Mouse (Mus musculus) gastrocnemius, adult 18-20 months (tissue): ENCODE measurements around the gene Cxcl10. TPM values are rescaled to one million over a fixed set of nuclear protein-coding genes. Genes with fewer than 3 reads are reported as not detected.

Source experiments
- DNase-seq: peaks from one replicate; pipeline ENCODE4 v3.0.0; 2021; ENCODE audit warnings: low spot score
- total RNA-seq, 2 experiments: library from RNA; stranded (reverse); gene quantifications; 2 replicates each; pipeline ENCODE4 v1.2.3; 2021

Cxcl10 gene
- total RNA-seq, 2 experiments from 2014 or later = 0.47 TPM; not detected in 1

DNA sequence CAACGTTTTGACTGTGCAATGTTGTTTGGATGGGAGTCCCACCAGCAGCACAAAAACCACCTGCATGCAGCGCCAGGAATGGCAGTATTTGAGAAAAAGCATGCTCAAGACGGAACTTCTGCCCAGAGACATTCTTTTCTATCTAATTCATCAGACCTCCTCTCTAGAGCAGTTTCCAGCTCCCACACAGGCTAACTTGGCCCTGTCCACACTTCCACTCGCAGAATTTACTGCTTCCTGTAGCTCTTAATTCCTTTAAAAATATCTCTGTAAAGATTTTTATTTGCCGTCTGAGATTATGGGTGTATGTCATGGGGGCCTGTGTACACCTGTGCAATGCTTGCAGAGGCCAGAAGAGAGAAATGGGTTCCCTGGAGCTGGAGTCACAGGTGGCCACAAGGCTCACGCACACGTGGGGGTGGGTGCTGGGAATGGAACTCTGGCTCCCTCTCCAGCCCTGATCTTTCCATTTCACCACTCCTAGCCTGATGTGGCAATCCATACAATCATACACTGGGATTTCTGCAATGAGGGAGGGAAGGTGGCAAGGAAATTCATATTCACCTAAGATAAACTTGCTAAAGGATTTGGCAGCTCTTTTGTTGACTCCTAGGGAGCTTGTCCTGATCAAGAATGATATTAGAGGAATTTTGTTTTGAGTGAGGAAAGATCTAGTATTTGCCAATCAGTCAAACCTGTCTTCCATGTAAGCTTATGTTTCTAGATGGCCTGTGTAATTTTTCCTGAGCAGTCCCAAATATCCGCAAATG, 26.9 kb downstream of the Cxcl10 start:
- DNase-seq = no peak

DNA sequence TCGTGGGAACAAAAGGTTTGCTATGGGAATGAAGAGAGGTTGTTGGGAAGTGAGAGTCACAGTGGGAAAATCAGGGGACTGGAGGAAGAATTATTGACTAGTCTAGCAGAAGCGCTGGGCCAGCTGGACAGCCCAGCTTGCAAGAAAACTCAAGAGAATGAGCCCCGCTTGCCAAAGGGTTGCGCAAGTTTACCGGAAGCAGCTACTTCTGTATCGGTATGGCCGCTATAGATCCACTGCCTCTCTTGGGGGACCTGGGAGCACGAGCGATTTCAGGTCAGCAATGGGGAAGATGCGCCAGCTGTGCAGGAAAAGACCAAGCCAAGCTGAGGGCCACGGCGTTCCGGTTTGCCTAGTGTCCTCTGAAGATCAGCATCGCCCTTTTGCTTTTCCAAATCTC, 30.1 kb downstream of the Cxcl10 start:
- peak; percentile 45 for DNase-seq

DNA sequence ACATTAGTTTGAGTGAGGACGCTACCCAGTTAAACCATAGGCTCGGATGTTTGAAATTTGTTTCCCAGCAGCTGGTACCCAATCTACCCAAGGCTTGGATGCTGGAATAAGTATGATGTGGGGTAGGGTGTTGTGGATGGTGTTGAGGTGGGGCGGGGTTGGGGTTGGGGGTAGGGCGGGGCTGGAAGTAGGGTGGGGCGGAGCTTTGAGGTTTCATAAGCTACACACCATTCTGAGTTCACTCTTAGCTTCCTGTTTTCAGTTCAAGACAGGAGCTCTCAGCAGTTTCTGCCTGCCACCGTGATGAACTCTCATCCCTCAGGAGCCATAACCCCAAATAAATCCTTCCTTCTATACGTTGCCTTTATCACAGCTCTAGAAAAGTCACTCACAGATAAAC, 30.6 kb downstream of the Cxcl10 start:
- no peak for DNase-seq

DNA sequence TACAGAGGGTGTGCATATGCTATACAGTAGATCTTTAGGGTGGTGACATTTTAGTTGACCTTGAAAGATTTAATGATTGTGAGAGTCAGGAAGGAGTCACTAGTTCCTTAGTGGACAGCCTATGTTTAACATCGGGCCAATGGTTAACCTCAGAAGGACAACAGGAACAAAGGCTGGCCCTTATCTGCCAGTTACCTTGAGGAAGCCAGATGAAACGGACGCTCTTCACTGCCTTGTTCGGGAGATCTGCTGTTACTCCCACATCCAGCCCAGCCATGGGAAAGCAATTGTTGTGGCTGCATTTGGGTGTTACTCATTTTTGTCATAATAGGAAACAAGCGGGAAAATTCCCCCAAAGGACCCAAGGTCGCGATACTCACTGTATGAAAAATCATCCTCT, 34.9 kb downstream of the Cxcl10 start:
- no peak for DNase-seq

DNA sequence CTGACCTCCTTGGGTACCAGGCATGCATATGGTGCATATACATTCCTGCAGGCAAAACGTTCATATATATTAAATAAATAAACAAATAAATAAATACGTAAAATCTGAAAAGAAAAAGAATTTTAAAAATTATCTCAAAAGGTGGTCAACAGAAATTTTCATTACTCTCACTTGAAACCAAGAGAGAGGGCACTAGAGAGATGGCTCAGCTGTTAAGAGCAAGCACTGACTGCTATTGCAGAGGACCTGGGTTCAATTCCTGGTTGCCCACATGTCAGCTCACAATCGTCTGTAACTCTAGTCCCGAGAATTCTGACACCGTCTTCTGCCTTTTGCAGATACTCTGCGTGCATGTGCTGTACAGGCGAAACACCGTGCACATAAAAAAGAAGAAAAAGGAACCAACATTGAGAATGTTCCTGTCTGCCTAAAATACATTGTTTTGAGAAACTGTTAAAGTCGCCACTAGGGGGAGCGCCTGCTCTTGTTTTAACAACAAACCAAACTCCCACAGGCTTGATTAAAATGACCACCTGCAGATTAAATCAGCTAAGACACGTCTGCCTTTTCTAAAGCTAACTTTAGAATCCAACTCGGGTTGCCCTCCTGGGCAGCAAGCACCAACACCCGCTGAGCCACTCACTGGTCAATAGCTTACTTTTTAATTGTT, 36.5 kb downstream of the Cxcl10 start:
- peak; percentile 91 for DNase-seq

DNA sequence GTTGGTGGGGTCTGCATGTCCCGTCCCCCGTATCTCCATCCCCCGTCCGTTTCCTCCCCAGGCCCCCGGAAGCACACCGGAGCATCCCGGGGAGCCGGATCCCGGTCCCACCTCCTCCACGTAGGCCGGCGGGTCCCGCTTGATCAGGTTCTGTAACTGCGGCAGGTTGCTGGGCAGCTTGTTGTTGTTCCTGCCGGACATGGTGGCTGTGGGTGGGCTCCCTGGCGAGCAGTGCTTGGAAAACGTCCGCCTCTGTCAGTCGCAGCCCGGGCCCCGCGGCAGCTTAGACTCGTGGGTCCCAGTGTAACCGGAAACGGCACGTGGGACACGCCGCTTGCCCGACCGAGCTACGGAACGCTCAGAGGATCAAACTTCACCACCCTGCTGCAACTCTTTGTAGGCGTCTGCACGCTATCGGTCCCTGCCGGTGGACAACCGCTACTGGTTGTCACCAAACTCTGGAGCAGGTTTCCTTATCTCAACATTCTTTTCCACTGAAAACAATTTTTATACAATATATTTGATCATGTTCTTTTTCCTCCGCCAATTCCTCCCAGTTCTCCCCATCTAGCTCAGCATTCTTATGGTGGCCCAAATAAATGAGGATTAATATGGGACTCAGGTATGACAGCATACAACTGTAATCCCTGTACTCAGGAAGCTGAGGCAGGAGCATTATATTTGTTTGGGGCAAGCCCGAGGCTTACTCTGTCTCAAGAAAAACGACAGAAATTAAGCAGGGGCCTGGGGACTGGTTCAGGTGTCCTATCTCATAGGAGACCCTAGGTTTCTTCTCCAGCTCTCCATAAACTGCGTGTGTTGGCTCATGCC, 38.8 kb downstream of the Cxcl10 start, which contains the start of gene Sdad1:
TSS of gene Sdad1 (minus strand) at position 799 of the 831 bp plus-strand sequence.
- DNase-seq = peak; percentile 95

DNA sequence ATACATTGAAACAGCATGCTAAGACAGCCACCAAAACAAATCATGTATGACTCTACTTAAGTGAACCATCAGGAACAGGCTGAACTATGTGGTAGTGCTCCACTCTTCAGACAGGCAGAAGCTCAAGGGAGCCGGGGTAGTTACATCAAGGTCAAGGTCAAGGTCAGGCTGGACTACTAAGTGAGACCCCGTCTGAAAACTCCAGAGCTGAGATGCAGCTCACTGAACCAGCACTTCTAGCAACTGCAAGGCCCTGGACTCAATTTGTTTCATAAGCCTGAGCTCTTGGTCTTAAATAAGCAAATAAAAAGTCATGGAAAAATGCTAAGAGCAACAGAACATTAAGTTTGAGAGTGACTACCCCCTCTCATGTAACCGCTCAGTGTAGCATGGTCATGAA, 44.4 kb downstream of the Cxcl10 start:
- DNase-seq = no peak

DNA sequence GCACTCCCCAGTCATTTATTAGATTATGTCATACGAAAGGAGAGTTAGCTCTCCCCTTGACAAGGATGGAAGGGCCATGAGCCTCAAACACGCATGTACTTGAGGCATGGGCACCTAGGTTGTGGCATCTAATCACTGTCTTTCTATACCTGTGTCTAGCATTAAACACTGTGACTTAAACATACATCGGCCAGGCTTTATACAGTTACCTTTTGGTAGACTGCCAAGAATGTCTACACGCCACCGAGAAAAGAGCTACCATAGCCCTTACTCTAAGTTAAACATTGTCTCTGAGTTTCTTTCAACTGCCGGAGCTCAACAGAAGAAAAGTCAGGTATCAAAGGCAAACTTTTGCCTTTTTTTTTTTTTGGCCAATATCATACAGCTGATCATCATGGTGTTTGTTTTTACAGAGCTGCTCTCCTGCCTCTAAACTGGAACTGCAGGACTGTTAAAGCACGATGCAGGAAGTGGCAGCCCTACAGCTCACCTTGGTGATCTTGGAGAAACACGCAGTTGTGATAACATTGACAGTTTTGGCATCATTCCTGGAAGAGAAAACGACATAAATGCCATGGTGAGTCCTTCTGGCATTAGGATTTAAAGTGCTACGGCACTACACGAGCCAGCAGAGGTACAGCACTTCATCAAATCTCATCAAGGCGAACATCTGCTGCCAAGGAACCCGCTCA, 46.4 kb downstream of the Cxcl10 start:
- no peak for DNase-seq

Other genes starting within 250 kb of the Cxcl10 start
- gene Uso1, start 211.0 kb downstream of the Cxcl10 start, total RNA-seq = 10 to 100 TPM; 68.3 to 72.6 TPM
- gene U90926, start 133.5 kb downstream of the Cxcl10 start, total RNA-seq = not detected
- gene Ppef2, start 92.6 kb downstream of the Cxcl10 start, total RNA-seq = not detected
- 1 to 10 TPM; 6.1 to 7.0 TPM for gene Naaa, start 70.7 kb downstream of the Cxcl10 start, total RNA-seq
- gene Sdad1, start 38.4 kb downstream of the Cxcl10 start, total RNA-seq = 10 to 100 TPM; 15.8 to 17.4 TPM
- under 1 TPM; 0.30 to 0.36 TPM for gene Cxcl9, start 20.8 kb downstream of the Cxcl10 start, total RNA-seq
- 100 to 1,000 TPM; 378 to 469 TPM for gene Art3, start 17.1 kb downstream of the Cxcl10 start, total RNA-seq
- 10 to 100 TPM; 11.5 to 12.0 TPM for gene Nup54, start 86.3 kb upstream of the Cxcl10 start, total RNA-seq
- 10 to 100 TPM; 69.6 to 72.5 TPM for gene Scarb2, start 157.9 kb upstream of the Cxcl10 start, total RNA-seq
- not detected for gene Fam47e, start 206.2 kb upstream of the Cxcl10 start, total RNA-seq